Mouse (Mus musculus): Measurements from ENCODE around the gene Olfr1082. TPM values are rescaled to one million over a fixed set of nuclear protein-coding genes. Genes with fewer than 3 reads are reported as not detected.

Gene Olfr1082
- not detected in 2 replicates for polyA plus RNA-seq (2021; fragmentation: Nextera tagmentation)
- long read RNA-seq, experiment 1: 0 reads
- long read RNA-seq, experiment 2: 0 reads

GRCm38 (mm10) chr2:86598866-86599265, at the start of gene Olfr1082:
Olfr1082 (minus strand) TSS chr2:86598966.

GRCm38 (mm10) chr2:86639625-86640024, 40.9 kb upstream of the Olfr1082 start, which contains the start of gene Olfr1084:
Olfr1084 (minus strand) TSS chr2:86639725.

GRCm38 (mm10) chr2:86558135-86558534, 40.6 kb downstream of the Olfr1082 start, which contains the start of gene Olfr1080:
Olfr1080 (minus strand) TSS chr2:86558235.

Other genes with a start within 250 kb of the Olfr1082 start
- not detected in 2 replicates for gene Olfr1055, start 248.7 kb downstream of the Olfr1082 start, polyA plus RNA-seq (2021; fragmentation: Nextera tagmentation)
- not detected in 2 replicates for gene Olfr1056, start 236.5 kb downstream of the Olfr1082 start, polyA plus RNA-seq (2021; fragmentation: Nextera tagmentation)
- not detected in 2 replicates for gene Olfr1057, start 220.6 kb downstream of the Olfr1082 start, polyA plus RNA-seq (2021; fragmentation: Nextera tagmentation)
- not detected in 2 replicates for gene Olfr1058, start 210.4 kb downstream of the Olfr1082 start, polyA plus RNA-seq (2021; fragmentation: Nextera tagmentation)
- gene Olfr1061, start 184.9 kb downstream of the Olfr1082 start, polyA plus RNA-seq (2021; fragmentation: Nextera tagmentation): not detected in 2 replicates
- gene Olfr1062, start 172.2 kb downstream of the Olfr1082 start, polyA plus RNA-seq (2021; fragmentation: Nextera tagmentation): not detected in 2 replicates
- not detected in 2 replicates for gene Olfr1065, start 148.4 kb downstream of the Olfr1082 start, polyA plus RNA-seq (2021; fragmentation: Nextera tagmentation)
- gene Olfr1066, start 142.7 kb downstream of the Olfr1082 start, polyA plus RNA-seq (2021; fragmentation: Nextera tagmentation): not detected in 2 replicates
- gene Olfr228, start 111.6 kb downstream of the Olfr1082 start, polyA plus RNA-seq (2021; fragmentation: Nextera tagmentation): not detected in 2 replicates
- not detected in 2 replicates for gene Olfr1076, start 90.5 kb downstream of the Olfr1082 start, polyA plus RNA-seq (2021; fragmentation: Nextera tagmentation)
- not detected in 2 replicates for gene Olfr1079, start 56.5 kb downstream of the Olfr1082 start, polyA plus RNA-seq (2021; fragmentation: Nextera tagmentation)
- not detected in 2 replicates for gene Olfr1080, start 40.7 kb downstream of the Olfr1082 start, polyA plus RNA-seq (2021; fragmentation: Nextera tagmentation)
- gene Olfr1084, start 40.8 kb upstream of the Olfr1082 start, polyA plus RNA-seq (2021; fragmentation: Nextera tagmentation): not detected in 2 replicates
- gene Olfr1085, start 63.1 kb upstream of the Olfr1082 start, polyA plus RNA-seq (2021; fragmentation: Nextera tagmentation): not detected in 2 replicates
- not detected in 2 replicates for gene Olfr1086, start 81.1 kb upstream of the Olfr1082 start, polyA plus RNA-seq (2021; fragmentation: Nextera tagmentation)
- gene Olfr1087, start 99.4 kb upstream of the Olfr1082 start, polyA plus RNA-seq (2021; fragmentation: Nextera tagmentation): not detected in 2 replicates
- gene Olfr1089, start 134.7 kb upstream of the Olfr1082 start, polyA plus RNA-seq (2021; fragmentation: Nextera tagmentation): not detected in 2 replicates
- gene Olfr1090, start 160.0 kb upstream of the Olfr1082 start, polyA plus RNA-seq (2021; fragmentation: Nextera tagmentation): not detected in 2 replicates
- gene Olfr1093, start 183.5 kb upstream of the Olfr1082 start, polyA plus RNA-seq (2021; fragmentation: Nextera tagmentation): not detected in 2 replicates
- not detected in 2 replicates for gene Olfr141, start 211.1 kb upstream of the Olfr1082 start, polyA plus RNA-seq (2021; fragmentation: Nextera tagmentation)
- not detected in 2 replicates for gene Olfr1094, start 225.7 kb upstream of the Olfr1082 start, polyA plus RNA-seq (2021; fragmentation: Nextera tagmentation)

Measured in layer of hippocampus, adult 6 months (tissue).